Comparison of ENCODE assay signal across 8 mouse cellular contexts in the genomic region with DNA sequence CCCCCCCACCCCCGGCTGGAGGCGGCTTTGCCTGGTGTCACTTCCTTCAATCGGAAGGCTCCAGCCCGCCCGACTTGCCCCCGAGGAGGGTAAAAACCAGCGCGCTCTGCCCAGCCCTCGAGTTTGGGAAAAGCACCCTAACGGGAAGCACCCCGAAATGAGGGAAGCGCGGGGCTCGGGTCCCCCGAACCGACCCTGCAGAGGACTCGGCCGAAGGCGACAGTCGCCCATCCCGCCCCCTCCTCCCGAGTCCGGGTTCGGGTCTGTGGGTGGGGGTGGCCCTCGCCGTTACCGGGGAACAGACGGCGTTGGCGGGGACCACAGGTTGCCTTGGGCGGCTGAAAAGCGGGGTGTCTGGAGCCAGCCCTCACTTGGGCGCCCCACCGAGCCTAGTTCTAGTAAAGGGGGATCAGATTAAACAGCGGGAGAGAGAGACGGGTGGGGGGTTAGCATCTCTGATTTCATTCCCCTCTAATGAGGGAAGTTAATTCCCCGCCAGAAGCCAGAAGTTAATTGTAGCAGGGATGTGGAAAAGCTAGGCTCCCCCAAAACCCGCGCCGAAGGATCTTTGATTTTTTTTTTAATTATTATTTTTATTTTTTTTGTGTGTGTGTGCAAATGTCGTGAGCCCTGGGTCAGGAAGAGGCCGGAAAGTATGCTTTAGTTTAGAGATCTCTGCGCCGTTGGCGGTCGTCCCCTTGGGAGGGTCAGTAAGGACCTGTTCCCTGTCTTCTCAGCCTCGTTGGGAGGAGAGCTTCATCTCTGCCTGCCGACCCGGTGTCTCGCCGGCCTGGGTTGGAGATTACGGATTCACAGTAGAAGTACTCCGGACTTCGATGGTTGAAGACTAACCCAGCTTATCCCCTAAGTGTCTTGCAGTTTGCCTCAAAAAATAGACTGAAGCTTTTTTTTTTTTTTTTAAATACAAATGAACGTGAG. TPM values are rescaled to one million over a fixed set of nuclear protein-coding genes. Genes with fewer than 3 reads are reported as not detected.
DNase-seq lines count a peak whose midpoint lies in the region; ATAC-seq lines count a peak whose summit lies in the region.

No protein-coding gene starts in this region.

- ATAC-seq in heart, embryonic 15.5 days (replicated peaks; ENCODE audit: insufficient number of reproducible peaks, insufficient read depth, low FRiP score, low read depth): peak; percentile 3; the same call in 1 of the 2 replicates
- no peak for ATAC-seq in limb, embryonic 11.5 days (ENCODE audit: insufficient number of reproducible peaks, low FRiP score, low TSS enrichment, low read depth)
- peak; percentile 35; the same call in 1 of the 2 replicates for ATAC-seq in midbrain, embryonic 14.5 days (ENCODE audit: low FRiP score, low TSS enrichment)

- DNase-seq in frontal cortex, postnatal 10 days (ENCODE audit: low spot score in 2 of 2): peak; percentile 53 to 56
- no peak for DNase-seq in frontal cortex, adult 2 months (ENCODE audit: extremely low spot score in 1 of 2, low spot score in 1 of 2)
- peak; percentile 19 for DNase-seq in NIH3T3 (ENCODE audit: low read depth)
- peak; percentile 77 for DNase-seq in embryonic facial prominence, embryonic 10.5 days (ENCODE audit: low spot score)
- DNase-seq in limb, embryonic 11.5 days (ENCODE audit: low spot score): peak; percentile 45
- DNase-seq in midbrain, embryonic 14.5 days: peak; percentile 43
- DNase-seq in testis, postnatal 10 days (ENCODE audit: low spot score): peak; percentile 75

- peak overlapping the region; percentile 96 for H3K9ac ChIP-seq in heart, embryonic 15.5 days
- H3K9ac ChIP-seq in limb, embryonic 11.5 days (ENCODE audit: low read length): peak overlapping the region; percentile 94
- H3K9ac ChIP-seq in midbrain, embryonic 14.5 days (replicated peaks; ENCODE audit: low read length): peak overlapping the region; percentile 92

- peak overlapping the region; percentile 99 for H3K27ac ChIP-seq in embryonic facial prominence, embryonic 10.5 days (replicated peaks)
- peak overlapping the region; percentile 87 for H3K27ac ChIP-seq in heart, embryonic 15.5 days
- peak overlapping the region; percentile 81 for H3K27ac ChIP-seq in limb, embryonic 11.5 days (replicated peaks; ENCODE audit: low read depth, low read length)
- peak overlapping the region; percentile 86 for H3K27ac ChIP-seq in midbrain, embryonic 14.5 days (replicated peaks; ENCODE audit: low read depth, low read length)

- no peaks in the 10 kb centered on the region for H3K9me3 ChIP-seq in embryonic facial prominence, embryonic 10.5 days
- H3K9me3 ChIP-seq in heart, embryonic 15.5 days (replicated peaks): no peaks in the 10 kb centered on the region
- no peaks in the 10 kb centered on the region for H3K9me3 ChIP-seq in limb, embryonic 11.5 days (ENCODE audit: control insufficient read depth, low read length)
- H3K9me3 ChIP-seq in midbrain, embryonic 14.5 days (ENCODE audit: control insufficient read depth, low read length): no peaks in the 10 kb centered on the region

- 2% methylated on average over 55 of the region's 55 CpGs for WGBS in embryonic facial prominence, embryonic 10.5 days
- WGBS in heart, embryonic 15.5 days: 1% methylated on average over 53 of the region's 55 CpGs
- WGBS in limb, embryonic 11.5 days: 1% methylated on average over 52 of the region's 55 CpGs
- WGBS in midbrain, embryonic 14.5 days: under 1% methylated on average over 55 of the region's 55 CpGs

- H3K4me1 ChIP-seq in embryonic facial prominence, embryonic 10.5 days: peaks cover 29% of the 10 kb centered on the region
- H3K4me1 ChIP-seq in heart, embryonic 15.5 days (replicated peaks): peaks cover 36% of the 10 kb centered on the region
- H3K4me1 ChIP-seq in limb, embryonic 11.5 days (ENCODE audit: control insufficient read depth, insufficient read depth, low read length): peaks cover 10% of the 10 kb centered on the region
- H3K4me1 ChIP-seq in midbrain, embryonic 14.5 days (ENCODE audit: control insufficient read depth, insufficient read depth, low read length): peaks cover 19% of the 10 kb centered on the region

- H3K4me2 ChIP-seq in heart, embryonic 15.5 days: peak overlapping the region; percentile 81
- H3K4me2 ChIP-seq in limb, embryonic 11.5 days (ENCODE audit: low read depth, severe bottlenecking): peak overlapping the region; percentile 75
- peak overlapping the region; percentile 86 for H3K4me2 ChIP-seq in midbrain, embryonic 14.5 days (ENCODE audit: low read length)

- H3K27me3 ChIP-seq in embryonic facial prominence, embryonic 10.5 days (replicated peaks; ENCODE audit: low read depth, poor library complexity, severe bottlenecking): no peaks in the 10 kb centered on the region
- no peaks in the 10 kb centered on the region for H3K27me3 ChIP-seq in heart, embryonic 15.5 days
- no peaks in the 10 kb centered on the region for H3K27me3 ChIP-seq in limb, embryonic 11.5 days (ENCODE audit: control insufficient read depth, insufficient read depth, low read length)
- H3K27me3 ChIP-seq in midbrain, embryonic 14.5 days (ENCODE audit: control insufficient read depth, insufficient read depth, low read length): no peaks in the 10 kb centered on the region

- peaks cover 43% of the 10 kb centered on the region for H3K36me3 ChIP-seq in embryonic facial prominence, embryonic 10.5 days (replicated peaks)
- peaks cover 25% of the 10 kb centered on the region for H3K36me3 ChIP-seq in heart, embryonic 15.5 days
- peaks cover 8% of the 10 kb centered on the region; the same call in 1 of the 2 replicates for H3K36me3 ChIP-seq in limb, embryonic 11.5 days (ENCODE audit: control insufficient read depth, insufficient read depth, low read length)
- peaks cover 30% of the 10 kb centered on the region for H3K36me3 ChIP-seq in midbrain, embryonic 14.5 days (ENCODE audit: control insufficient read depth, insufficient read depth, low read length)

- peak overlapping the region; percentile 100 for H3K4me3 ChIP-seq in embryonic facial prominence, embryonic 10.5 days
- peak overlapping the region; percentile 95 for H3K4me3 ChIP-seq in heart, embryonic 15.5 days
- peak overlapping the region; percentile 76 for H3K4me3 ChIP-seq in limb, embryonic 11.5 days (ENCODE audit: low read depth, low read length)
- peak overlapping the region; percentile 92 for H3K4me3 ChIP-seq in midbrain, embryonic 14.5 days (replicated peaks; ENCODE audit: low read depth, low read length)

RNA-seq across cellular contexts. Expression of a gene that starts 0.9 kb away (rescaled TPM):
- polyA plus RNA-seq in frontal cortex, adult 2 months (2012; rRNA removed): 67.9 and 79.2 TPM in 2 replicates
- 391 and 411 TPM in 2 replicates for polyA plus RNA-seq in embryonic facial prominence, embryonic 10.5 days (2016; fragmentation: Nextera tagmentation; extraction: Ambion mirVana)
- 99.0 and 118 TPM in 2 replicates for polyA plus RNA-seq in heart, embryonic 15.5 days (2015; fragmentation: Nextera tagmentation; extraction: Ambion mirVana)
- polyA plus RNA-seq in limb, embryonic 11.5 days (2014; fragmentation: Nextera tagmentation; extraction: Ambion mirVana): 417 and 433 TPM in 2 replicates
- polyA plus RNA-seq in midbrain, embryonic 14.5 days (2014; fragmentation: Nextera tagmentation; extraction: Ambion mirVana): 132 and 150 TPM in 2 replicates

RNA-seq across cellular contexts. Expression of a gene that starts 13.1 kb away (rescaled TPM):
- polyA plus RNA-seq in frontal cortex, adult 2 months (2012; rRNA removed): 32.8 and 33.0 TPM in 2 replicates
- 34.8 and 38.0 TPM in 2 replicates for polyA plus RNA-seq in embryonic facial prominence, embryonic 10.5 days (2016; fragmentation: Nextera tagmentation; extraction: Ambion mirVana)
- polyA plus RNA-seq in heart, embryonic 15.5 days (2015; fragmentation: Nextera tagmentation; extraction: Ambion mirVana): 21.5 and 23.7 TPM in 2 replicates
- 42.5 and 46.7 TPM in 2 replicates for polyA plus RNA-seq in limb, embryonic 11.5 days (2014; fragmentation: Nextera tagmentation; extraction: Ambion mirVana)
- polyA plus RNA-seq in midbrain, embryonic 14.5 days (2014; fragmentation: Nextera tagmentation; extraction: Ambion mirVana): 38.2 and 43.4 TPM in 2 replicates

RNA-seq across cellular contexts. Expression of a gene that starts 13.1 kb away (rescaled TPM):
- 22.2 and 24.1 TPM in 2 replicates for polyA plus RNA-seq in frontal cortex, adult 2 months (2012; rRNA removed)
- 54.2 and 55.7 TPM in 2 replicates for polyA plus RNA-seq in embryonic facial prominence, embryonic 10.5 days (2016; fragmentation: Nextera tagmentation; extraction: Ambion mirVana)
- polyA plus RNA-seq in heart, embryonic 15.5 days (2015; fragmentation: Nextera tagmentation; extraction: Ambion mirVana): 35.2 and 39.2 TPM in 2 replicates
- polyA plus RNA-seq in limb, embryonic 11.5 days (2014; fragmentation: Nextera tagmentation; extraction: Ambion mirVana): 59.8 and 64.4 TPM in 2 replicates
- polyA plus RNA-seq in midbrain, embryonic 14.5 days (2014; fragmentation: Nextera tagmentation; extraction: Ambion mirVana): 48.4 and 50.1 TPM in 2 replicates

RNA-seq across cellular contexts. Expression of a gene that starts 20.9 kb away (rescaled TPM):
- polyA plus RNA-seq in frontal cortex, adult 2 months (2012; rRNA removed): 2,228 and 3,541 TPM in 2 replicates
- polyA plus RNA-seq in embryonic facial prominence, embryonic 10.5 days (2016; fragmentation: Nextera tagmentation; extraction: Ambion mirVana): 716 and 739 TPM in 2 replicates
- polyA plus RNA-seq in heart, embryonic 15.5 days (2015; fragmentation: Nextera tagmentation; extraction: Ambion mirVana): 1,326 and 1,479 TPM in 2 replicates
- 712 and 734 TPM in 2 replicates for polyA plus RNA-seq in limb, embryonic 11.5 days (2014; fragmentation: Nextera tagmentation; extraction: Ambion mirVana)
- polyA plus RNA-seq in midbrain, embryonic 14.5 days (2014; fragmentation: Nextera tagmentation; extraction: Ambion mirVana): 938 and 1,310 TPM in 2 replicates

RNA-seq across cellular contexts. Expression of a gene that starts 27.1 kb away (rescaled TPM):
- polyA plus RNA-seq in frontal cortex, adult 2 months (2012; rRNA removed): 637 and 750 TPM in 2 replicates
- 1,787 and 1,839 TPM in 2 replicates for polyA plus RNA-seq in embryonic facial prominence, embryonic 10.5 days (2016; fragmentation: Nextera tagmentation; extraction: Ambion mirVana)
- polyA plus RNA-seq in heart, embryonic 15.5 days (2015; fragmentation: Nextera tagmentation; extraction: Ambion mirVana): 1,079 and 1,146 TPM in 2 replicates
- 1,968 and 2,035 TPM in 2 replicates for polyA plus RNA-seq in limb, embryonic 11.5 days (2014; fragmentation: Nextera tagmentation; extraction: Ambion mirVana)
- 1,201 and 1,312 TPM in 2 replicates for polyA plus RNA-seq in midbrain, embryonic 14.5 days (2014; fragmentation: Nextera tagmentation; extraction: Ambion mirVana)

Comparison
In these comparisons a context has a peak if more than half of its experiments do, and no peak if none do; other contexts are left out.
1. DNase-seq: peak in frontal cortex, postnatal 10 days (2 of 2), NIH3T3 (single experiment), embryonic facial prominence, embryonic 10.5 days (single experiment), limb, embryonic 11.5 days (single experiment), midbrain, embryonic 14.5 days (single experiment) and testis, postnatal 10 days (single experiment); none in frontal cortex, adult 2 months (0 of 2).
2. Peak in every context shown above with its lines, with median percentiles within 50 percentile points of each other: H3K27ac ChIP-seq, H3K4me3 ChIP-seq, H3K4me2 ChIP-seq and H3K9ac ChIP-seq.